Mouse (Mus musculus) heart, adult 11 months (tissue): ENCODE results near the gene March8.

Experiments used
- DNase-seq: peaks from one replicate; pipeline ENCODE4 v3.0.0; 2022

Gene March8

GRCm38 (mm10) chr6:116337835-116338501 is at the start of gene March8:
Gene March8, plus strand, starts transcription at chr6:116338024.
- peak; percentile 99 for DNase-seq

DNA sequence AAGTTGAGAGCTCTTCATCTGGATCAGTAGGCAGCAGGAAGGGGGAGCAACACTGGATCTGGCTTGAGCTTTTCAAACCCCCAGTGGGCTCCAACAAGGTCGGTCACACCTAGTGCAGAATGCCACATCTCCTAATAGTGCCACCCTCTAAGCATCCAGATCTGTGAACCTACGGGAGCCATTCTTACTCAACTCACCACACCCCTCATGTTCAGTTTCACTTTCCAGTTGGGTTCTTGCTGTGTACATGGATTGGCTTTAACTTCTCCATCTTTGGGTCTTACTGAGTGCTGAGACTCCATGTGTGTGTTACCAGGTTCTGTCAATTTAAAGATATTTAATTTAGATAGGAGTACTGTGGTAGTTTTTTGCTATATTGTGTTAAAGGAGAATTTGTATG is 26.4 kb upstream of the March8 start:
- DNase-seq = no peak

DNA sequence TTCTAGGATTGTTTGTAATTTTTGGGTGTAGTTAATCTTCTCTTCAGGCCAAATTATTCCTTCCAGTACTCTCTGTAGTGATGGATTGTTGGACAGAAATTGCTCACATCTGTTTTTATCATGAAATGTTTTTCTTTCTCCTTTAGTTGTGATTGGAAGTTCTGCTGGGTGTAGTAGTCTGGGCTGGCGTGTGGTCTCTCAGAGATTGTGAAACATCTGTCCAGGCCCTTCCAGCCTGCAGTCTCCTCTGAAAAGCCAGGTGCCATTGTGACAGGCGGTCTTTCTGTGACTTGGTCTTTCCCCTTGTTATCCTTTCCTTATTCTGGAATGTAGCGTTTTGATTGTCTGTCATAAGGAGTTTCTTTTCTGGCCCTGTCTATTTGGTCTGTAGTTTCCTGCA is 18.6 kb upstream of the March8 start:
- peak; percentile 93 for DNase-seq

- no peak for DNase-seq
Observed at GRCm38 (mm10) chr6:116326641-116327040, 11.2 kb upstream of the March8 start.

GRCm38 (mm10) chr6:116331396-116331795 is 6.4 kb upstream of the March8 start:
- no peak for DNase-seq

- no peak for DNase-seq
Observed at GRCm38 (mm10) chr6:116337466-116337834, 374 bp upstream of the March8 start.

DNA sequence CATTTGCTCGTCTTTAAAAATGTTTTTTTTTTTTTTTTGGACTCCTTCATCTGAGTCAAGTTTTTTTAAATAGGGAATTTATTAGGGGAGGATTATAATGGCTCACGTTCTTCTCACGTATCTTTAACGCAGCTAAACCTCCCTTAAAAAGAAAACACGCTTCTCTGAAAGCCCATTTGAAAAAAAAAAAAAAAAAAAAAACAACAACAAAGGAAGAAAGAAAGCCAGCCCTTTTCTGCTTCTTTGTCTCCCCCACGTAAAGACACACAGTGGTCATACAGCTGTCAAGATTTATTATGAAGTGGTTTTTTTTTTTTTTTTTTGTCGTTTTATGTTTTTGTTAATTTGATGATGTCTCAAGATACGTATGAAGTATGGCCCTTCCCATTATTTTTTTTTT is 696 bp downstream of the March8 start:
- DNase-seq = no peak

GRCm38 (mm10) chr6:116339088-116339487 is 1.3 kb downstream of the March8 start:
- no peak for DNase-seq

GRCm38 (mm10) chr6:116340521-116340920 is 2.7 kb downstream of the March8 start:
- DNase-seq = no peak

DNA sequence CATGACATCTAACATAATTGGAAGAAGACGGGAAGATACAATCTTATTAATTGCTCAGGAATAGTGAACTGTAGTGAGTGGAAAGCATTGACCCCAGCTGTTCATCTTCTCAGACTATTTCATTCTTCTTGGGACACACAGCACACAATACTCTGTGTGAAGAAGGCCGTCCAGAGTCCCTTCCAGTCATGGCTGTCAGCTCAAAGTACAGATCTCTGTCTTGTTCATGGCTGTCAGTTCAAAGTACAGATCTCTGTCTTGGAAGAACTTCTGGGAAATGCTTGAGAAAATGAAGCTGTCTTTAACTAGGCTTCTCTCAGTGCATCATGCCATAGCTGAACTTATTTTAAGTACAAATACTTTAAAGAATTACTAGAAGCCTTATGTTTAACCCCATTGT is 10.1 kb downstream of the March8 start:
- DNase-seq = no peak

DNA sequence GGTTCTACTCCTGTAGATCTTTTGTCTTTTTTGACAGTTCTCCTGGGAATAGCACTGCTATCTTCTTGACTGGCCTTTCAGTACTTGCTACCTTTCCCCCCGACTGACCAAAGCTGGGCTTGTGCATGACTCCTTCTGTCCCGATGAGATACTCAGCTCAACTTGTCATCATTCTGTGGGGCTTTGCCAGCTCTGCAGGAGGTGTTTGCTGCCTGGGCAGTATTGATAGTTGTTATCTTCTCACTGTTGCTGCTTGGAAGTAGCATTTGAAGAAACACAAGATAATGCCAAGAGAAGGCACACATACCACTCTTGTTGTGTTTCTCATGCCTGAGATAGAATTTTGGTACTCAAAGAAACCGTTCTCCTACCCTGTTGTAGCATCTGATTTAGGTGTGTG is 12.2 kb downstream of the March8 start:
- DNase-seq = no peak

DNA sequence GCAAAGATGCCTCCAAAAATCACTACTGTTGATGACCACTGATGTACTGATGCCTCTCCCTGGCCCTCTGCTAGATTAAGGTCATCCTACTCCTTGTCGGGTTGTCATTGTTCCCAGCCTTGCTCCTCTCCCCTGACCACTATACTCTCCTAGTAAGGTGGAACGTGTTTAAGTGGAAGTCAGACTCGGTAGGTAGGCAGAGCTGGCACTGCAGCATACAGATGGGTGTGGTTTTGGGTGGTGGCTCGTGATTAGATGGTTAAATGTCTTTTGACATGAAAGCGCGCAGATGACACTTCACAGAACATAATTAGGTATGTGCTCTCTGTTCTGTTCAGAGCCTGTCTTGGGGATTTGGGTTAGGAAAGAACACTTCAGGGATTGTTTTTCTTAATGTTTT is 12.8 kb downstream of the March8 start:
- no peak for DNase-seq

- no peak for DNase-seq
Observed at GRCm38 (mm10) chr6:116351534-116351933, 13.7 kb downstream of the March8 start.

- DNase-seq = peak; percentile 72
Observed at GRCm38 (mm10) chr6:116353428-116353827, 15.6 kb downstream of the March8 start.

DNA sequence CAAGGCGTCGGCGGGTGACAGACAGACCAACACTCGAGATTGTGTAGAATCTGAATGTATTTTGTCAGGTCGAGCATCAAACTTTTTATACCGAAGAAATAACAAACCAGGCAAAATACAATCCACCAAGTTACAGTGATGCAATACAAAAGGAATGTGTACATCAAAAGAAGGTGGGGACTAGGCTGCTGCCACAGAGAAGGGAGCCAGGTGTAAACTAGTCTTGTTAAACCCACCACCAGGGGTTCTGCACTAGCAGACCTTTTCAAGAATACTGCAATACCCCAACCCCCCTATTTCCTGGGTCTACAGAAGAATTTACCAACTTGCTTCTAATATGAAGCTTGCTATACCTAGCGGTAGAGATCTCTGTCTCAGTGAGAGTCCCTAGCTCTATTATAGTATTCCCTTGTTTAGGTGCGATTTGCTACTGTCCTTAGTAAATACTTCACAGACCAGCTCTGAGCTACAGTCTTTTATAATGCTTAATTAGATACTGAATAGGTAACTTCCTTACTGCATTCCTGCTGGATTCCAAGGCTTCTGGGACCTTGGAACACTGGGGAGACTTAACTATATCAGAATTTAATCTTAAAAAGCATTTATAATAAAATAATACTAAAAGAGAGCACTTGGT is 18.6 kb downstream of the March8 start:
- DNase-seq = peak; percentile 15

DNA sequence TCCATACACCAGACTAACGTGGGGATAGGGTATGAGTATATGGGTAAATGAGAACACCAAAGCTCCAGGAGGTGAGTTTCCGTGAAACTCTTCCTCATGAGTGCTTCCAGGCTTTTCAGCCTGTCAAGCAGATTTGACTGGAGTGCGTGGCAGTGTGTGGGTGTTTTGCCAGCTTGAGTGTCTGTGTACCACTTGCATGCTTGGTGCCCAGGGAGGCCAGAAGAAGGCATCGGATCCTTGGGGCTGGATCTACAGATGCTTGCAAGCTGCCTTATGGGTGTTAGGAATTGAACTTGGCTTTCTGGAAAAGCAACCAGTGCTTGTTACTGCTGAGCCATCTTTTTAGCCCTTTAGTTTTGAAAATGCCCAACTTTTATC is 19.1 kb downstream of the March8 start:
- peak; percentile 46 for DNase-seq

GRCm38 (mm10) chr6:116358056-116358455 is 20.2 kb downstream of the March8 start:
- DNase-seq = peak; percentile 71

GRCm38 (mm10) chr6:116359256-116359655 is 21.4 kb downstream of the March8 start:
- DNase-seq = peak; percentile 83

- DNase-seq = no peak
Observed at GRCm38 (mm10) chr6:116361463-116361862, 23.6 kb downstream of the March8 start.

GRCm38 (mm10) chr6:116361993-116362392 is 24.2 kb downstream of the March8 start:
- peak; percentile 58 for DNase-seq

- peak; percentile 74 for DNase-seq
Observed at GRCm38 (mm10) chr6:116367971-116368370, 30.1 kb downstream of the March8 start.

- DNase-seq = peak; percentile 71
Observed at GRCm38 (mm10) chr6:116369811-116370210, 32.0 kb downstream of the March8 start.

- DNase-seq = peak; percentile 40
Observed at GRCm38 (mm10) chr6:116370216-116370976, 32.6 kb downstream of the March8 start.

GRCm38 (mm10) chr6:116371500-116371899 is 33.7 kb downstream of the March8 start:
- peak; percentile 64 for DNase-seq
